Mouse (Mus musculus) forelimb bud, embryonic 11.5 days (tissue): ENCODE results near the gene Ddx19b.
"Not testable (repeated sequence)": the region's sequence is repeated elsewhere in the genome, so short reads cannot be mapped to it uniquely, and the experiment has no call there.

ENCODE experiments used
- DNase-seq: peaks from one replicate; pipeline ENCODE4 v3.0.0-alpha.2; 2012; ENCODE audit warnings: low read depth, low spot score

Gene Ddx19b

GRCm38 (mm10) chr8:111034276-111034675, 2.7 kb upstream of the Ddx19b start:
- DNase-seq = peak; percentile 30

GRCm38 (mm10) chr8:111033482-111034215, 2.1 kb upstream of the Ddx19b start:
- peak; percentile 100 for DNase-seq

- no peak for DNase-seq
Measured at GRCm38 (mm10) chr8:111032916-111033315, 1.4 kb upstream of the Ddx19b start, which contains the start of gene Aars. TSS of gene Aars (plus strand) at chr8:111033144.

- DNase-seq = no peak
Measured at GRCm38 (mm10) chr8:111030045-111030444, 1.5 kb downstream of the Ddx19b start.

- no peak for DNase-seq
Measured at GRCm38 (mm10) chr8:111029589-111029988, 2.0 kb downstream of the Ddx19b start.

GRCm38 (mm10) chr8:111027391-111027937, 4.1 kb downstream of the Ddx19b start:
- peak; percentile 70 for DNase-seq

GRCm38 (mm10) chr8:111026609-111027008, 4.9 kb downstream of the Ddx19b start:
- not testable (repeated sequence) for DNase-seq

GRCm38 (mm10) chr8:111010230-111010991, 21.1 kb downstream of the Ddx19b start:
- not testable (repeated sequence) for DNase-seq

- peak; percentile 79 for DNase-seq
Measured at GRCm38 (mm10) chr8:110997547-110998531, 33.7 kb downstream of the Ddx19b start, which contains the start of gene Ddx19a. TSS of gene Ddx19a (minus strand) at chr8:110997800.

GRCm38 (mm10) chr8:110996641-110997430, 34.7 kb downstream of the Ddx19b start:
- no peak for DNase-seq

- DNase-seq = no peak
Measured at GRCm38 (mm10) chr8:110990017-110990416, 41.5 kb downstream of the Ddx19b start.

- DNase-seq = no peak
Measured at GRCm38 (mm10) chr8:110987805-110988744, 43.5 kb downstream of the Ddx19b start.

GRCm38 (mm10) chr8:110981304-110981703, 50.2 kb downstream of the Ddx19b start:
- no peak for DNase-seq

GRCm38 (mm10) chr8:110977987-110978386, 53.6 kb downstream of the Ddx19b start:
- DNase-seq = not testable (repeated sequence)

GRCm38 (mm10) chr8:110976532-110976931, 55.0 kb downstream of the Ddx19b start:
- not testable (repeated sequence) for DNase-seq

- DNase-seq = peak; percentile 95
Measured at GRCm38 (mm10) chr8:110969910-110970770, 61.4 kb downstream of the Ddx19b start.

GRCm38 (mm10) chr8:110967326-110967725, 64.2 kb downstream of the Ddx19b start:
- DNase-seq = no peak

GRCm38 (mm10) chr8:110966586-110966985, 65.0 kb downstream of the Ddx19b start:
- DNase-seq = no peak
